Mouse (Mus musculus) heart, embryonic 13.5 days (tissue): ENCODE measurements around the gene As3mt. TPM values are rescaled to one million over a fixed set of nuclear protein-coding genes. Genes with fewer than 3 reads are reported as not detected.
A peak's percentile ranks its signal among the peaks of the same experiment; 100 is the strongest.

Experiments used
- ATAC-seq: fragments of 200-750 bp; cut with Nextera tagmentation; 2 replicates; pipeline ENCODE4 v1.8.0; 2017; ENCODE audit warnings: moderate TSS enrichment; ENCODE audit not compliant: insufficient number of reproducible peaks, low FRiP score, low TSS enrichment; ENCODE audit errors: extremely low read depth
- H3K27ac ChIP-seq: fragments of 300-500 bp; sonication (generic); replicated peaks from 2 replicates; pipeline ENCODE4 v1.5.1; 2015; ENCODE audit warnings: moderate library complexity, mild to moderate bottlenecking, inconsistent platforms
- H3K27me3 ChIP-seq: fragments of 300-500 bp; sonication (generic); replicated peaks from 2 replicates; pipeline ENCODE4 v1.6.1; 2015; ENCODE audit warnings: mild to moderate bottlenecking, inconsistent platforms
- H3K36me3 ChIP-seq: fragments of 300-500 bp; sonication (generic); 2 replicates; pipeline ENCODE4 v1.6.1; 2015; ENCODE audit warnings: mild to moderate bottlenecking, inconsistent platforms
- H3K4me1 ChIP-seq: fragments of 300-500 bp; sonication (generic); 2 replicates; pipeline ENCODE4 v1.6.1; 2015; ENCODE audit warnings: inconsistent platforms
- H3K4me2 ChIP-seq: fragments of 300-500 bp; sonication (generic); 2 replicates; pipeline ENCODE4 v1.6.1; 2015; ENCODE audit warnings: inconsistent platforms, mild to moderate bottlenecking, moderate library complexity
- H3K4me3 ChIP-seq: fragments of 300-500 bp; sonication (generic); 2 replicates; pipeline ENCODE4 v1.5.1; 2015; ENCODE audit warnings: moderate library complexity, mild to moderate bottlenecking, inconsistent platforms
- H3K9ac ChIP-seq: fragments of 300-500 bp; sonication (generic); 2 replicates; pipeline ENCODE4 v1.6.1; 2015; ENCODE audit warnings: inconsistent platforms, mild to moderate bottlenecking, moderate library complexity
- H3K9me3 ChIP-seq: fragments of 300-500 bp; sonication (generic); 2 replicates; pipeline ENCODE4 v1.6.1; 2016; ENCODE audit warnings: inconsistent platforms
- WGBS: fragments of 180-500 bp; shearing (Covaris S2); methylation state at CpG from one replicate; pipeline ENCODE4 v1.1.7; 2015; ENCODE audit warnings: mixed read lengths; 5-methylcytosine and 5-hydroxymethylcytosine counted together
- polyA plus RNA-seq: library from polyadenylated mRNA; unstranded; fragments of >200 nt; fragmentation: Nextera tagmentation; extraction: Ambion mirVana; gene quantifications from 2 replicates; pipeline ENCODE4 v1.2.1, GENCODE M21; 2015

The As3mt gene
- polyA plus RNA-seq, 1 experiment from 2014 or later: 49.1 TPM

GRCm38 (mm10) chr19:46699011-46699481 is 8.2 kb upstream of the As3mt start:
- H3K4me3 ChIP-seq: no peak overlapping the region
- H3K27me3 ChIP-seq: no peaks in the 10 kb centered on the region; the same call in 1 of the 2 replicates
- peaks cover 56% of the 10 kb centered on the region for H3K36me3 ChIP-seq
- H3K9ac ChIP-seq: no peak overlapping the region
- 66% methylated on average over 10 of the region's 10 CpGs for WGBS
- H3K4me2 ChIP-seq: no peak overlapping the region
- no peak for ATAC-seq
- H3K27ac ChIP-seq: no peak overlapping the region
- H3K9me3 ChIP-seq: no peaks in the 10 kb centered on the region
- H3K4me1 ChIP-seq: no peaks in the 10 kb centered on the region

DNA sequence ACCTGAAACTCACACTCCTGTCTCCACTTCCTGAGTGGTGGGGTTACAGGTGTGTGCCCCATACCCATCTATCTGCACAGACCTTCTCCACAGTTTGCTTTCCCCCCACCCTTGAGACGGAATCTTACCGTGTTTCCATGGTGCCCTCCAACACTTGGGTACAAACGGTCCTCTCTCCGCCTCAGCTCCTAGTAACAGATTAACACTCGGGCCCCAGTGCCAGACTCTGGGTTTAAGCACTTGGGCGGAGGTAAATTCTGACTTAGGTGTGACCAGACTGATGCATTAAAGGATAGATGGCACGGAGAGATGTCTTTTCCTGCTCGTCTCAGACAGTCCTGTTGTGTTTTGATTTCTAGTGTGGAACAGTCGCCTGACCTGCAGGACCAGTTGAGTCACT is 6.1 kb upstream of the As3mt start:
- no peak overlapping the region for H3K4me3 ChIP-seq
- 83% methylated on average over 9 of the region's 9 CpGs for WGBS

DNA sequence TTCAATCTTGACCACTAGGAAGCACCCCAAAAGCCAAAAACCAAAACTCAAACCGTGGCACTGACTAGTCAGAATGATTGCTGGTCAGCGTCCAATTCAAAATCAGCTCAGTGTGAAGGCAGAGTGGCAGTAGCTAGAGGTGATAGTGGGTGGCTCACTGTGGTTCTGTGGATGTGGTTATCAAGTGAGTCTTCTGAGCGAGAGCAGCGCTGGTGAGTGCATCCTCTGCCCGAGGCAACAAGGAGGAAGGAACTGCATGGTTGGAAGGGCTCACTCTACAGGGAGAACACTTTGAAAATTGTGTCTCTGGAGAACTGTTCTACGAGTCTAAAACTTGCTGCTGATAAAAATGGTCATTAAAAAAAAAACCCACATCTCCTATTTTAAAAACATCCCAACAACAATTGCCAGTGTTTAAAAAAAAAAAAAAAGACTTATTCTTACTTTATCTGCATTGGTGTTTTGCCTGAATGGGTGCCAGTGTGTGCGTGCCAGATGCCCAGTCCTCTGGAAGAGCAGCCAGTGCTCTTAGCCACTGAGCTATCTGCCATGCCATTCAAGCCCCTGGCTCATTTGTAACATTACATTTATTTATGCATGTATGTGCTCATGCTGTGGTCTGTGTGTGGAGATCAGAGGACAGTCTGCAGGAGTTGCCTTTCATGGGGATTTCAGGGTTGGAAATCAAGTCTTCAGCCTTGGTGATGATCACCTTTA is 1.3 kb upstream of the As3mt start:
- no peak overlapping the region for H3K9ac ChIP-seq
- no peak overlapping the region for H3K4me2 ChIP-seq
- H3K4me1 ChIP-seq: peaks cover 22% of the 10 kb centered on the region
- WGBS: 37% methylated on average over 7 of the region's 7 CpGs
- no peak overlapping the region for H3K4me3 ChIP-seq
- H3K9me3 ChIP-seq: no peaks in the 10 kb centered on the region
- no peak for ATAC-seq
- peaks cover 45% of the 10 kb centered on the region for H3K36me3 ChIP-seq
- no peaks in the 10 kb centered on the region; the same call in 1 of the 2 replicates for H3K27me3 ChIP-seq
- no peak overlapping the region for H3K27ac ChIP-seq

More for the DNA sequence above, 6.1 kb upstream of the As3mt start:
- Histone ChIP-seq H3K4me1 (0 out of 2 replicates have a peak, but pooled peaks cover 6% of the 10 kb centered on the region), H3K4me2 (no peak overlapping the region), H3K27ac (no peak overlapping the region), H3K9me3 (no peaks in the 10 kb centered on the region), H3K9ac (no peak overlapping the region), H3K27me3 (no peaks in the 10 kb centered on the region; the same call in 1 of the 2 replicates), H3K36me3 (peaks cover 38% of the 10 kb centered on the region)
- no peak for ATAC-seq

- Histone ChIP-seq H3K4me1 (peaks cover 22% of the 10 kb centered on the region), H3K27me3 (no peaks in the 10 kb centered on the region; the same call in 1 of the 2 replicates), H3K4me2 (peak overlapping the region; percentile 82), H3K4me3 (peak overlapping the region; percentile 66), H3K9ac (peak overlapping the region; percentile 84), H3K27ac (no peak overlapping the region), H3K36me3 (peaks cover 41% of the 10 kb centered on the region), H3K9me3 (no peaks in the 10 kb centered on the region)
- WGBS: 59% methylated on average over 9 of the region's 9 CpGs
- ATAC-seq: no peak
Observed at GRCm38 (mm10) chr19:46706540-46707295, 540 bp upstream of the As3mt start.

DNA sequence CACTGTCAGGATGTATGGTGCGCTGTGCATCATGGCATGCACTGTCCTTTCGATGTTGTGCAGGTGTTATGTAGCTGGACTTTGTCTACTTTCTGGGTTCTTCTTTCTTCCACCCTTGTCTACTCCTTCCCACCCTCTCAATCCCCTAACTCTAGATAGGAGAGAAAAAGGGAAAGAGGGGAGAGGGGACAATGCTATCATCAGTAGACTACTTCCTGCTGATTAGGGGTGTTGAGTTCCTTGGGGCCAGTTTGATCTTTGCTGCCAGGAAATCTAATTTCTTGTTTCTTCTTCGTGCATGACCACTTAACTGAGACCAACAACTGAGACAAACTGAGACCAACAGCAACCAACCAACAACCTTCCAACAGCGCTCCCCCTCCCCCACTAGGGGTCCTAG is 3.4 kb downstream of the As3mt start:
- no peak overlapping the region for H3K4me3 ChIP-seq
- H3K36me3 ChIP-seq: peaks cover 58% of the 10 kb centered on the region
- H3K27ac ChIP-seq: no peak overlapping the region
- H3K27me3 ChIP-seq: no peaks in the 10 kb centered on the region
- WGBS: 76% methylated on average over 4 of the region's 4 CpGs
- no peak for ATAC-seq
- H3K4me2 ChIP-seq: no peak overlapping the region
- H3K9me3 ChIP-seq: no peaks in the 10 kb centered on the region
- H3K4me1 ChIP-seq: peaks cover 22% of the 10 kb centered on the region
- no peak overlapping the region for H3K9ac ChIP-seq

- no peak for ATAC-seq
- Histone ChIP-seq H3K4me1 (no peaks in the 10 kb centered on the region), H3K27ac (no peak overlapping the region), H3K9me3 (peaks cover 4% of the 10 kb centered on the region), H3K36me3 (peaks cover 72% of the 10 kb centered on the region), H3K27me3 (no peaks in the 10 kb centered on the region), H3K4me3 (no peak overlapping the region), H3K4me2 (no peak overlapping the region), H3K9ac (no peak overlapping the region)
- WGBS: 87% methylated on average over 8 of the region's 8 CpGs
Observed at GRCm38 (mm10) chr19:46714234-46714633, 7.0 kb downstream of the As3mt start.

DNA sequence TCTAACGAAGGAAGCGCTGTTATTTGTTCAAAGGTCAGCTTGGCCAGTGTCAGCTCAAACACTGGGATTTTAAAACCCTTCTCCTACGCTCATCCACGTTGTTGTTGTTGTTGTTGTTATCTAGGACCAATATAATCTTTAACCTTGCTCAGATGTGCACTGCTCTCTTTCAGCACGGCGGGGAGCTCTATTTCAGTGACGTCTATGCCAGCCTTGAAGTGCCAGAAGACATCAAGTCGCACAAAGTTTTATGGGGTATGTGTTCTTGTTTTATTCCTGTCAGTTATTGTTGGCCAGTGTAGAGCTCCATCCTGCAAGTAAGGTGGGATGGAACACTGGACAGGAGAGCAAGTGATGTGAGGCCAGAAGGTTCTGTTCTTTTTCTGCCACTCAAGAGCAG is 7.8 kb downstream of the As3mt start:
- H3K27ac ChIP-seq: no peak overlapping the region
- no peak overlapping the region for H3K9ac ChIP-seq
- 79% methylated on average over 8 of the region's 8 CpGs for WGBS
- no peak overlapping the region for H3K4me3 ChIP-seq
- no peaks in the 10 kb centered on the region for H3K4me1 ChIP-seq
- ATAC-seq: no peak
- peaks cover 70% of the 10 kb centered on the region for H3K36me3 ChIP-seq
- H3K27me3 ChIP-seq: no peaks in the 10 kb centered on the region
- H3K9me3 ChIP-seq: peaks cover 4% of the 10 kb centered on the region
- H3K4me2 ChIP-seq: no peak overlapping the region

- H3K27ac ChIP-seq: no peak overlapping the region
- peaks cover 4% of the 10 kb centered on the region for H3K9me3 ChIP-seq
- ATAC-seq: no peak
- H3K36me3 ChIP-seq: peaks cover 77% of the 10 kb centered on the region
- peaks cover 4% of the 10 kb centered on the region; the same call in 1 of the 2 replicates for H3K4me1 ChIP-seq
- 76% methylated on average over 4 of the region's 4 CpGs for WGBS
- no peak overlapping the region for H3K4me2 ChIP-seq
- H3K9ac ChIP-seq: no peak overlapping the region
- H3K27me3 ChIP-seq: no peaks in the 10 kb centered on the region
- H3K4me3 ChIP-seq: no peak overlapping the region
Observed at GRCm38 (mm10) chr19:46718150-46718549, 10.9 kb downstream of the As3mt start.

GRCm38 (mm10) chr19:46724411-46724810 is 17.2 kb downstream of the As3mt start:
- WGBS: 63% methylated on average over 11 of the region's 11 CpGs
- Histone ChIP-seq H3K4me3 (no peak overlapping the region), H3K36me3 (peaks cover 64% of the 10 kb centered on the region), H3K4me1 (peaks cover 21% of the 10 kb centered on the region), H3K4me2 (no peak overlapping the region), H3K9ac (no peak overlapping the region), H3K27me3 (no peaks in the 10 kb centered on the region), H3K9me3 (no peaks in the 10 kb centered on the region), H3K27ac (no peak overlapping the region)
- ATAC-seq: no peak

DNA sequence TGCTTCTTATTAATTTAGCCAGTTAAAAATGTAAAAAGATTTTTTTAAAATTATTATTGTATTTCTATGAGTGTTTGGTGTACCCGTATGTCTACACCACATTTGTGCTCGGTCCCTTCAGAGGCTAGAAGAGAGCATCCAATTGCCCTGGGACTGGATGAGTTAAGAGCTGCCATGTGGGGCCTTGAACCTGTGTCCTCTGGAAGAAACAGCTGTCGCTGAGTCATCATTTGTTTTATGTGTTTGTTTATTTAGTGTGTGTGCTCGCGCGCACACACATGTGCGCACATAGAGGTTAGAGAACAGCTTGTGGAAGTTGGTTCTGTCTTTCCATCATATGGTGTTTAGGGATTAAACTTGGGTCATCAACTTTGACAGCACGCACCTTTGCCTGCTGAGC is 18.9 kb downstream of the As3mt start:
- WGBS: 95% methylated on average over 8 of the region's 8 CpGs
- no peaks in the 10 kb centered on the region for H3K27me3 ChIP-seq
- H3K4me3 ChIP-seq: no peak overlapping the region
- H3K9ac ChIP-seq: no peak overlapping the region
- H3K4me1 ChIP-seq: peaks cover 21% of the 10 kb centered on the region
- H3K9me3 ChIP-seq: no peaks in the 10 kb centered on the region
- no peak overlapping the region for H3K4me2 ChIP-seq
- H3K36me3 ChIP-seq: peaks cover 53% of the 10 kb centered on the region
- ATAC-seq: no peak
- no peak overlapping the region for H3K27ac ChIP-seq

GRCm38 (mm10) chr19:46727140-46727736 is 20.0 kb downstream of the As3mt start:
- no peaks in the 10 kb centered on the region for H3K9me3 ChIP-seq
- no peak overlapping the region for H3K9ac ChIP-seq
- H3K4me3 ChIP-seq: no peak overlapping the region
- ATAC-seq: no peak
- H3K4me2 ChIP-seq: no peak overlapping the region
- no peak overlapping the region for H3K27ac ChIP-seq
- H3K36me3 ChIP-seq: peaks cover 45% of the 10 kb centered on the region
- no peaks in the 10 kb centered on the region for H3K27me3 ChIP-seq
- 50% methylated on average over 8 of the region's 8 CpGs for WGBS
- peaks cover 16% of the 10 kb centered on the region for H3K4me1 ChIP-seq
